Comparison of ENCODE assay signal across 8 mouse cellular contexts in genomic region chr6:31639460-31639859, GRCm38 (mm10).
DNase-seq lines count a peak whose midpoint lies in the region; ATAC-seq and TF ChIP-seq lines count a peak whose summit lies in the region.

No protein-coding gene starts in this region.

- ATAC-seq in embryonic facial prominence, embryonic 14.5 days (ENCODE audit: low read depth): no peak; the same call in 1 of the 2 replicates
- ATAC-seq in heart, embryonic 16.5 days (replicated peaks; ENCODE audit: extremely low read depth, insufficient read depth, low FRiP score): 0 out of 2 replicates have a peak, but pooled peaks have one; percentile 38
- peak; percentile 69 for ATAC-seq in liver, postnatal 0 days
- no peak for ATAC-seq in inflammation-experienced regulatory T-cells, adult 6 months

- peak; percentile 82 for DNase-seq in adrenal gland, postnatal 14 days
- peak; percentile 59 for DNase-seq in embryonic facial prominence, embryonic 14.5 days (ENCODE audit: low spot score)
- peak; percentile 84 to 88 for DNase-seq in kidney, postnatal 4 days
- peak; percentile 80 for DNase-seq in liver, postnatal 0 days

- TF ChIP-seq POLR2A in olfactory bulb, adult 2 months (IDR thresholded peaks at IDR 0.05; ENCODE audit: insufficient read depth, low read depth, low read length): no peak

- no peak for TF ChIP-seq EP300 in liver, postnatal 0 days (IDR thresholded peaks at IDR 0.05; ENCODE audit: low read depth)

- peaks cover 14% of the 10 kb centered on the region for H3K9me3 ChIP-seq in E14TG2a.4 (ENCODE audit: low read length)
- H3K9me3 ChIP-seq in embryonic facial prominence, embryonic 14.5 days (ENCODE audit: control insufficient read depth, low read length): no peaks in the 10 kb centered on the region
- no peaks in the 10 kb centered on the region for H3K9me3 ChIP-seq in heart, embryonic 16.5 days (replicated peaks; ENCODE audit: control insufficient read depth, low read length)
- H3K9me3 ChIP-seq in liver, postnatal 0 days (ENCODE audit: low read length): no peaks in the 10 kb centered on the region

- H3K4me1 ChIP-seq in E14TG2a.4 (replicated peaks; ENCODE audit: low read depth, low read length): peaks cover 70% of the 10 kb centered on the region
- H3K4me1 ChIP-seq in embryonic facial prominence, embryonic 14.5 days (ENCODE audit: control insufficient read depth, insufficient read depth, low read length): peaks cover 8% of the 10 kb centered on the region; the same call in 1 of the 2 replicates
- H3K4me1 ChIP-seq in heart, embryonic 16.5 days (ENCODE audit: control insufficient read depth, insufficient read depth, low read length): peaks cover 23% of the 10 kb centered on the region
- H3K4me1 ChIP-seq in liver, postnatal 0 days (ENCODE audit: insufficient read depth): peaks cover 11% of the 10 kb centered on the region
- peaks cover 15% of the 10 kb centered on the region for H3K4me1 ChIP-seq in olfactory bulb, adult 2 months (ENCODE audit: control insufficient read depth, insufficient read depth, low read length)

- H3K27me3 ChIP-seq in E14TG2a.4 (ENCODE audit: insufficient read depth, low read length): peaks cover 13% of the 10 kb centered on the region
- 0 out of 2 replicates have a peak, but pooled peaks cover 11% of the 10 kb centered on the region for H3K27me3 ChIP-seq in embryonic facial prominence, embryonic 14.5 days (replicated peaks; ENCODE audit: control insufficient read depth, insufficient read depth, low read length)
- peaks cover 2% of the 10 kb centered on the region; the same call in 1 of the 2 replicates for H3K27me3 ChIP-seq in heart, embryonic 16.5 days (ENCODE audit: control insufficient read depth, insufficient read depth, low read length)
- no peaks in the 10 kb centered on the region for H3K27me3 ChIP-seq in liver, postnatal 0 days (ENCODE audit: insufficient read depth, low read length)

- H3K36me3 ChIP-seq in E14TG2a.4 (ENCODE audit: insufficient read depth, low read length): no peaks in the 10 kb centered on the region
- no peaks in the 10 kb centered on the region for H3K36me3 ChIP-seq in embryonic facial prominence, embryonic 14.5 days (ENCODE audit: control insufficient read depth, insufficient read depth, low read length)
- no peaks in the 10 kb centered on the region for H3K36me3 ChIP-seq in heart, embryonic 16.5 days (ENCODE audit: control insufficient read depth, insufficient read depth)
- H3K36me3 ChIP-seq in liver, postnatal 0 days (replicated peaks; ENCODE audit: insufficient read depth, low read length): no peaks in the 10 kb centered on the region

- no peak overlapping the region for H3K27ac ChIP-seq in embryonic facial prominence, embryonic 14.5 days (replicated peaks; ENCODE audit: low read depth, low read length)
- H3K27ac ChIP-seq in heart, embryonic 16.5 days (ENCODE audit: low read length): no peak overlapping the region
- no peak overlapping the region for H3K27ac ChIP-seq in liver, postnatal 0 days (ENCODE audit: low read depth)
- H3K27ac ChIP-seq in olfactory bulb, adult 2 months (ENCODE audit: insufficient read depth, low read depth, low read length): no peak overlapping the region

- peak; percentile 52 for TF ChIP-seq CTCF in E14TG2a.4 (conservative IDR thresholded peaks at IDR 0.05; ENCODE audit: low read length)
- TF ChIP-seq CTCF in liver, postnatal 0 days (IDR thresholded peaks at IDR 0.05; ENCODE audit: low read depth): peak; percentile 95
- TF ChIP-seq CTCF in olfactory bulb, adult 2 months (IDR thresholded peaks at IDR 0.05; ENCODE audit: insufficient read depth, low read depth, low read length): peak; percentile 76

- 24% methylated on average over 2 of the region's 2 CpGs for WGBS in embryonic facial prominence, embryonic 14.5 days
- 13% methylated on average over 2 of the region's 2 CpGs for WGBS in heart, embryonic 16.5 days
- 25% methylated on average over 2 of the region's 2 CpGs for WGBS in liver, postnatal 0 days (ENCODE audit: insufficient replicate concordance)
- 33% methylated on average over 2 of the region's 2 CpGs for WGBS in olfactory bulb, adult 2 months

- H3K4me2 ChIP-seq in embryonic facial prominence, embryonic 14.5 days (ENCODE audit: low read depth, low read length): no peak overlapping the region
- H3K4me2 ChIP-seq in heart, embryonic 16.5 days (ENCODE audit: low read depth, low read length): no peak overlapping the region
- no peak overlapping the region for H3K4me2 ChIP-seq in liver, postnatal 0 days (ENCODE audit: low read depth, low read length)

- H3K9ac ChIP-seq in embryonic facial prominence, embryonic 14.5 days (ENCODE audit: low read depth, low read length): no peak overlapping the region
- no peak overlapping the region for H3K9ac ChIP-seq in heart, embryonic 16.5 days (ENCODE audit: low read length)
- no peak overlapping the region for H3K9ac ChIP-seq in liver, postnatal 0 days (replicated peaks)

- H3K4me3 ChIP-seq in E14TG2a.4 (replicated peaks; ENCODE audit: low read length): no peak overlapping the region
- H3K4me3 ChIP-seq in embryonic facial prominence, embryonic 14.5 days (ENCODE audit: low read depth, low read length): no peak overlapping the region
- H3K4me3 ChIP-seq in heart, embryonic 16.5 days (ENCODE audit: low read length): no peak overlapping the region
- no peak overlapping the region for H3K4me3 ChIP-seq in liver, postnatal 0 days (ENCODE audit: low read depth, low read length)
- H3K4me3 ChIP-seq in olfactory bulb, adult 2 months (ENCODE audit: insufficient read depth, low read depth, low read length): no peak overlapping the region

Comparison
In these comparisons a context has a peak if more than half of its experiments do, and no peak if none do; other contexts are left out.
1. ATAC-seq: peak in heart, embryonic 16.5 days (single experiment) and liver, postnatal 0 days (single experiment); none in embryonic facial prominence, embryonic 14.5 days (single experiment) and inflammation-experienced regulatory T-cells, adult 6 months (single experiment).
2. Peak in every context shown above with its lines, with median percentiles within 50 percentile points of each other: CTCF ChIP-seq and DNase-seq.